Mouse (Mus musculus): Measurements from ENCODE around the gene Slc25a5. TPM values are rescaled to one million over a fixed set of nuclear protein-coding genes. Genes with fewer than 3 reads are reported as not detected.

Slc25a5 gene
- polyA plus RNA-seq, 1 experiment, result 29.9 TPM

DNA sequence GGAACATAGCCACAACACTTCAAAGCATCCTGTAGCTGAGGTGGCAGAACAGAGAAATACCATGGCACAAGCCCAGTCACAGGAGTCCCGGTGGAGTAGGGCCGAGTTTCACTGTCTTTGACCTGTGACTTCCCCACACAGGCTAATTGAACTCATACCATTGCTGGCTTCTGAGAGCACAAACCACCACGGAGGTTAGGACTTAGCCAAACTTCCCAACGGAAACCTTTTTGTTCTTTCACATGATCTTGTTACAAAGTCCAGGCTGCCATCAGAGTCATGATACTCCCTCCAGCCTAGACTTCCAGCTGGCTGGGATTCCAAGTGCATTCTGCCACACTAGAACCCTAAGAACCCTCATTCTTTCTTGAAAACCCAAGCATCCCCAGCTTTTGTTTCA is 17.8 kb upstream of the Slc25a5 start:
- no peak for TF ChIP-seq GATA1 (IDR thresholded peaks at IDR 0.05; ENCODE audit: low read length)

DNA sequence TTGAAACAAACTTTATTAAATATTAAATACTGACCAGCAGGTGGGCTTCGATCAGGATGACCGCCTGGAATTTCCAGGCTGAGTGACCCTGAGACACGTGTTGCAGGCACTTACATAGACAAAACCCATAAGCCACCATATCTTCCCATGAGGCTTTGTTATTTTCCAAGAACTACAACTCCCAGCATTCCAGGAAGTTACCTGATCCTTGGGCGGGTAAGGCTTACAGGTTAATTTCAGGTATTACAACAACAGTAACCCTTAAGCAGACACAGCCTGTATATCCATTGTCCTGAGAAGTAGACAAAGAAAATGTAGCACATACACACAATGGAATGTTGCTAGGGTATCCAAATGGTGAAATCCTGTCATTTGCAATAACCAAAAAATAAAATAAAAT is 6.1 kb upstream of the Slc25a5 start:
- no peak for TF ChIP-seq GATA1 (IDR thresholded peaks at IDR 0.05; ENCODE audit: low read length)

DNA sequence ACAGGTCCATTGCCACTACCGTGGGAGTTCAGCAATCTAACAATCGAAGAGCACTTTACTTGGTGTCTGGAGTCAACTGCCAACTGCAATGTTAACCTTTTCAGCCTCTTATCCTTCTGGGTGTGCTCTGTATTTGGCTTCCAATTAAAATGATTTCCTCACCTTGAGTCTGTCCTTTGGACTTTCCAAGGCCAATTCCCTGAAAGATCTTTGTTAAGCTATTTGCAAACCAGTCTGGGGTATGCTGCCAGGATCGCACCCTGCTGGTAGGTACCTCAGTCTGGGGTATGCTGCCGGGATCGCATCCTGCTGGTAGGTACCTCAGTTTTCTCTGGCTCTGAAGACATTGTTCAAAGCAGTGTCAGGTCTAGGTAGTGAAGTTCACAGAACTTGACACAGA is 880 bp upstream of the Slc25a5 start:
- no peak for TF ChIP-seq GATA1 (IDR thresholded peaks at IDR 0.05; ENCODE audit: low read length)

DNA sequence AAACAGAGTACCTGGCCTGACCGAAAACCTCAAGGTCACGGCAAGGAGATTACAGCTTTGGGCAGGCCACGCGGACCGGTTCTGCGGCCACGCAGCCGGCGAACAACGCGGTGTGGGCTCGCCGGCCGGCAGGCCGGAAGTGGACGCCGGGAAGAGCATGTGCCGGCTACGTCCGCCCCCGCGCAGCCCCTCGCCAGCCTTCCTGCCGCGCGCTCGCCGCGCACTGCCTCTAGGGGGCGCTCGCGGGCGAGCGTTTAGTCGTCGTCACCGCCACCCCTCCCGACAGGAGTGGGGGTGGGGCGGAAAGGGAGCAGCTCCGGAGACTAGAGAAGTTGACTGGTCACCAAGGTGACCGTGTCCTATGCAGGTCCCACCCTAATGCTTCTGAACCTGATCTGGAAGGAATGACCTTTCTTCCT is 721 bp downstream of the Slc25a5 start:
- no peak for TF ChIP-seq GATA1 (IDR thresholded peaks at IDR 0.05; ENCODE audit: low read length)

DNA sequence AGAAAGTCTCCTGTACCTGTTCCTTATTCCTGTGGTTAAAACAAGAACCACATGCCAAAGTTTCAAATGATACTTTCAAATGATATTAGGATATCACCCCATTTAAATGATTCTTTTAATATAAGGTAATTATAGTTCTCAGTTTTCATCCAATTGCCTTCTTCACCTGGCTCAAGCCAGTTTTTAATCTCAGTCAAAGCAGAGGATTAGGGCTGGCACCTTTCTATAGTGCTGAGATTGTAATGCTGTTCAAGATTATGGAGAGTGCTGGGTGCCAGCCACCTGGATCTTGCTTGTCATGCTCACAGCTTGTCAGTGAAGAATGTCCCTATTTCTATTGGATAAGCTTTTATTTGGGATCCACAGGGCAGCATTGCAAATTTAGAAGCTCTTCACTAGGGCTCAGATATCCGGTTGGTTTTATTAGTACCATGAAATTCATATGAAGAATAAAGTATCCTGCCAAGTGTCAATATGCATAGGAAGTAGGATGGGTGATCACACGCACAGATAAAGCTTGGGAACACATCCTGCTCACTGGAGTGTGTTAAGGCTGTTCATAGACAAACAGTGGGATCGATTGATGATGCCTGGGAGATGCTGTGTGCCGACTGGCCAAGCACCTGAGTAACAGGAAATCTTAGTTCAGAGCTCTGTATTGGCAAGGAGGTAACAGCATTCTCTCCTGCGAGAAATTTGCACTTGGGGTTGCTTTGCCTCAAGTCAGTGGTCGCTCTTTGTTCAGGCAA is 3.9 kb downstream of the Slc25a5 start:
- TF ChIP-seq GATA1 (IDR thresholded peaks at IDR 0.05; ENCODE audit: low read length), result no peak

DNA sequence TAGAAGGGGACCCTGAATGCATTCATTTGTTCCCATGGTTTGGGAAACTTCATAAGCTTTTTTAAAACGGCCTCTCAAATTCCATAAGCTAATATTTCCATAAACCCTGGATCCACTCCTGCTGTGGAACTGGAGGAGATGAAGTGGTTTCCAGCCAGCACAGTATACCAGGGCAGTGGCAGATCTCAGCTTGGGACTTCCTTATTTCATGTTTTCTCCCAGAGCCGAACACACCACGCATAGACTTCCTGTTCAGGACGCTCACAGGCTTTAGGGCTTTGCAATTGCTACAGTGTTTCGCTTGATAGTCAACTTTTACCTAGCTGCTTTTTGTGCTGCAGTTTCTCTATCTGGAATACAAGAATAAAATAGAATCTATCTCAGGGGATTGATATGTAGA is 7.7 kb downstream of the Slc25a5 start:
- no peak for TF ChIP-seq GATA1 (IDR thresholded peaks at IDR 0.05; ENCODE audit: low read length)

DNA sequence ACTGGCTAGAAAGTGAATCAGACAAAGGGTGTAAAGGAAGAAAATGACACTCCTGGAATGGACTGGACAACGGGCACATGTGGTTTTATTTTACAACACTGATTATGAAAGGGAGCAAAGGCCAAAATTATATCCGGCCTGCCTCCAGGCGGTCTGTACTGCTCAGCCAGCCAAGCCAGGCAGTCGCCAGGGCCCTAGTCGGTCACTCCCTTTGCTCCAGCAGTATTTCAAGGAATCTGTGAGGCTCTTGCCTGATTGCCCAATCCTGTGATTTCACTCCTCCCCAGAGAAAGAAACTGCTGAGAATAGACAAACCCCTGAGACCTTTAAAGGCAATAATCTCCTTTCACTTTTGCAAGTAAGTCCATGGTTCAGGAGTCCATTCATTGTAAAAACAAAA is 8.7 kb downstream of the Slc25a5 start:
- no peak for TF ChIP-seq GATA1 (IDR thresholded peaks at IDR 0.05; ENCODE audit: low read length)

DNA sequence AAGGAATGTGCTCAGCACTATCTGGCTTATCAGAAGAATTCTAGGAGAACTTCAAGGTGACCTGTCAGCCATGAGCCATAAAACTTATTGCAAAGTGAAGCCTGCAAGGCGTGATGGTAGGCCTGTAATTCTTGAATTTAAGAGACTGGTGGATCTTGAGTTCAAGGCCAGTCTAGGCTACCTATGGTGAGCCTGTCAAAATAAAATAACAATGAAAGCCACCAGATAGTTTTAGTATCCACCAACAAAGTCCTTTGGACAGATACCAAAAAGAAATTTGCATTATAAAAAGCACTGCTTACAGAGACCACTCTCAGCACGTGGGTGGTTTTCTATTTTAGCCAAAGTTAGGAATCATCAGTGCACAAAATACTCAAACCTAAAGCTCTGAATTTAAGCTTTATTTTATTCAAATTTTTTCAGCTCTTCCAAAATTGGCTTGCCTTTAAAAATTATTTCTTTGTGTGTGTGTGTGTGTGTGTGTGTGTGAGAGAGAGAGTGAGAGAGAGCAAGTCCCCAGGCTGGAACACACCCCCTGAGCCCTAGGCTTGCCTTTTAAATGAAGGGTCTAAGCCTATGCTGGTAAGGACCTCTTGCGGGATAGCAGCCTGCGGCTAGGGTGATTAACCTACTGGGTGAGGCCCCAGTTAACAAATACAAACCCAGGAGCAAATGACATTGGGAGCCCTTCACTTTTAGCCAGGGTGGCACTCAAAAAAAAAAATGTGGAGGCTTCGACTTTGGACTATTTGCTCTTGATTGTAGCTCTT is 10.2 kb downstream of the Slc25a5 start:
- TF ChIP-seq GATA1 (IDR thresholded peaks at IDR 0.05; ENCODE audit: low read length), result no peak

DNA sequence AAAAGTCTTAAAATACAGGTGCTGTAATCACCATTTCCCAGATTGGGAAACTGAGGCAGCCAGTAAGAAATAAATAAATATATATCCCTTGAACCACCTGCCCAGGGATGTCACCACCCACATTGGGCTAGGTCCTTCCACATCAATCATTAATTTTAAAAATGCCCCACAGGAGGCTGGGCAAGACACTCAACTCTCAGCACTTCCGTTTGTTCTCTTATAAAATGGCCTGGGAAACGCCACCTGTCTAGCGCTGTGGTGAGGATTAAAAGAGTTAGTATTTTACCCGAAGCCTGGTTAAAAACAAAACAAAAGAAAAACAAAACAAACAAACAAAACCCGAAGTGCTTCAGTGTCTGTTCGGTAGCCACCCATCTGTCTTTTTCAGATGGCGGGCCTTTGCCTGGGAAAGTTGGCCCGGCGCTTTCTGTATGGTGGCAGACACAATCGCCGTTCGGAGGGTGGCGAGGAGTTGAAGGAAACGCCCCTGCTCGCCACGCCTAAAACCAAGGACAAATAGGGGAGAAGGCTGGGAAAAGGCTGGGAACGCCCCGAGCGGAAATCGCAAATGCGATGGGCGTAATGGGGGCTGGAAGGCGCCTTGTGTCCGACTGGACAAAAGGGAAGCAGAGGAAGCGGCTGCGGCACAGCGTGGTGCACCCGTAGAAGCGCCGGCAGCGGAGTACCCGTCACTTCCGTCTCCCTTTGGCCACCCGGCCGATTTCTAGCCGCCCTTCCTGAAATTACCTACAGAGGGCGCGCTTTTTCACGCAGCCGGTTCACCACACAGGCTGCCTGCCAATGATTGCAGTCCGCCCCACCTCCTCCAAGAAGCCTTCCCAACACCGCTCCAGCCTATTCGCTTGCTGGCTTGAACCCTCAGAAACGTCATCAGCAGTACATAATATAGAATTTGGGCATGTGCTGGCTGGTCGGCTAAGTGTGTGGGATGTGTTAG is 12.2 kb downstream of the Slc25a5 start:
- no peak for TF ChIP-seq GATA1 (IDR thresholded peaks at IDR 0.05; ENCODE audit: low read length)

DNA sequence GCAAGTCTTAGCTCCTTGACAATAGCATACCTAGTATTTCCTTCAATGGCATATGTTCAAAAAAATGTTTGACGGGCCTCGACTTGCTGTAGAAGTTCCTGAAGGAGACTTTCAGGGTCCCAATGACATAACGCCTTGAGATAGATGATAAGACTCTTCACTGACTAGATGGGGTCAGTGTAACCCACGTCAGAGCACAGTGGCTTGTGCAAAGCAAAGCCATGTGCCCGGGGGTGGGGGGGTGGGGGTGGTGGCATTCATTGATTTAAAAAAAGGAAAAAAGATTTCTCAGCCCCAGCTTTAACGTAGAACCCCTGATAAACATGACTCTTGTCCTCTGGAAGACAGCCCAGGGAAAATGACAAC is 12.8 kb downstream of the Slc25a5 start:
- no peak for TF ChIP-seq GATA1 (IDR thresholded peaks at IDR 0.05; ENCODE audit: low read length)

DNA sequence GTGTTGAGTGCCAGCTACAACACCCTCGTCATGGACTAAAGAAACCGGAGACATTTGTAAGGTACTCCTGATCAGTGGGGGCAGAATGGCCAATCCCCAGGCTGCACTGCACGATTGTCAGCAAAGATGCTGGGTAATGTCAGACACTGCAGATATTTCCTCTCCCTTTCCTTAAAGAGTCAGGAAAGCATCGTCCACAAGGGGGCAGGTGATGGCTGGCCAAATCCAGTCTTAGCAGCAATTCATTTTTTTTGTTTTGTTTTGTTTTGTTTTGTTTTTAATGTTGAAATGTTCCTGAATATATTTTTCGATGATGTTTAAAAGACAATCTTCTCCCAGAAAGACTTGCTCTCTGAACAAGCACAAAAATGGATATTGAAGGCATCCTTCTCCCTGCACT is 15.9 kb downstream of the Slc25a5 start:
- TF ChIP-seq GATA1 (IDR thresholded peaks at IDR 0.05; ENCODE audit: low read length), result no peak

DNA sequence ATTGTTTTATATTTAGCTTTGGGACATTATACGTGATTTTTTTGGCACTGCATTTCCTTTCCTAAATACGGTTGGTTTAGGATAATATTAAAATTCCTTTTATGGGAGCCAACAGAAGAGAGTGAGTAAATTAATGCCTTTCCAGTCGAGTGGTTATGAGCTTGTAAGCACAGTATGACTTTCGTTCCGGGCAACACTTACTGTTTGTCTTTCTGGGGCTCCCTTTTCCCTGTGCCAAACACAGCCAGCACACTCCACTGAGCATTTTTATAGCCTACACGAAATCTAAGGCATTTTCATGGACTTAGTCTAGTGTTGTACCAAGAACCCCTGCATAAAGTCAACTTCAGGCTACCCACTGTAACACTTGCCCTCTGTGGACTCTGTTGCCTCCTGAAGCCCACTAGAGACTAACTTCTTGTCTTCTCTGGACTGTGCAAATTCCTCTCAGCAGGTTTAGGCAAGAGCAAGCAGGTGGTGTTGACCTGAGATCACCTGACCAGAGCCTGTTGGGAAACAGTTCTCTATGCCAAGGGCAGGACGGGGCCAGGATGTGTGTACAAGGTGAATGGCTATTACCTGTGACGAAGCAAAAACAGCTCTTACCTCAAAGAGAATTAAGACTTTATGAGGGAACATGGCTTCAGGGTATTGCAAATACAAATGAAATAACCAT is 18.8 kb downstream of the Slc25a5 start:
- TF ChIP-seq GATA1 (IDR thresholded peaks at IDR 0.05; ENCODE audit: low read length), result no peak

DNA sequence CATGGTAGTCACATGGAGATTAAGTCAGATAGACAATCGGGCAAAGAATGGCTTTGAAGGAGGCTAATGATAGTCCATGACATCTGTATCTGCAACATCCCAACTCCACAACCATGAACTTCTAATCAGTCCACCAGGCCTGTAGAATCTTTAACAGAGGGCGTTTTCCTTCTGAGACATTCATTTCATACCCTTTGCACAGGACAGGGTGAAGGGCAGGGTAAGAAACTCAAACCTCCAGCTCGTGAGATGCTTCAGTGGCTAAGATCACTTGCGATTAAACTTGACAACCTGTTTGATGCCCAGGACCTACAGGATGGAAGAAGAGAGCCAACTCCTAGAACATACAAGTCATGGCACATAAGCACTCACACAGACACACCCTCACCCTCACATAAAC is 19.6 kb downstream of the Slc25a5 start:
- no peak for TF ChIP-seq GATA1 (IDR thresholded peaks at IDR 0.05; ENCODE audit: low read length)

DNA sequence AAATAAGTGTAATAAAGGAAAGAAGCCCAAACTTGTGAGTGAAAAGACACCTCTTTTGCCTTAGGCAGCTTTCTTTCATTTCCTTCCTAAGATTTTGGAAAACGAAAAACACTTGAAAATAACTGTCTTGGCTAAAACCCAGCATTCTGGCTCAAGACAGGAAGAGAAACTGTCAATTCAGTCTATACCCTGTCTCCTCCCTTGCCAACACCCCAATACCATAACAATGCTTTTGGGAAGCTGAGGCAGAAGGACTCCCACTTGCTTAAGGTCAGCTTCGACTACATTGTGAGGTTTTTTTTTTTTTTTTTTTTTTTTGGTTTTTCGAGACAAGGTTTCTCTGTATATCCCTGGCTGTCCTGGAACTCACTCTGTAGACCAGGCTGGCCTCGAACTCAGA is 20.0 kb downstream of the Slc25a5 start:
- no peak for TF ChIP-seq GATA1 (IDR thresholded peaks at IDR 0.05; ENCODE audit: low read length)

DNA sequence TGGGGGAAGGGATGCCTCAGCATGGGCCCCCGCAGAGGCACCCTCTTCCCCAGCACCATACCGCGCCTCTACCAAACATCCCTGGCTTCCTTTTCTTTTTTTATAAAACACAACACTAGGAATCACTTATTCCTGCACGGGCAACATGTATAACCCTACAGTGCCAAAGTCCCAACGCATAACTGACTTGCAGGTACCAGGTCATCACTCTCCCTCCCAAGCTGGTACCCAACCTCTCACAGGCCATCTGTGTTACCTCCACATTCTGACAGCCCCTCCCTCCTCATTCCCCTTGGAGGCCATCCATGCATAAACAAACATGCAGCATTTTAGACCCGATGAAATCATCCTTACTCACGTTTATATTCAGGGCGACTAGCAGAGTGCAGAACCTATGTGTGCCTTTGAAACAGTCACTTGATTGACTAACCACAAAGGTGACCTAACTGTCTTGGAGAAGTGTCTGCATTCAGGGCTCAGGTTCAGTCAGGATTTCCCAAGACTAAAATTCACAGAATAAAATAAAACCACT is 21.0 kb downstream of the Slc25a5 start:
- no peak for TF ChIP-seq GATA1 (IDR thresholded peaks at IDR 0.05; ENCODE audit: low read length)

All from G1E-ER4 (cell line).